Mouse (Mus musculus): Measurements from ENCODE around the gene Rab14.

GRCm38 (mm10) chr2:35199541-35199940 lies 1.4 kb downstream of the Rab14 start:
- TF ChIP-seq POLR2A (IDR thresholded peaks at IDR 0.05; ENCODE audit: borderline replicate concordance, extremely low read depth, insufficient read depth, insufficient read length, poor library complexity, severe bottlenecking) (no peak), CTCF (IDR thresholded peaks at IDR 0.05; ENCODE audit: borderline replicate concordance, extremely low read depth, insufficient read depth, insufficient read length) (no peak)
